Mouse (Mus musculus) heart, adult 2 months (tissue): ENCODE measurements at regions not wholly inside any gene's neighbourhood (a gene's known extent, or its start where the extent isn't known, plus 50 kb on each side); places are given as distances from the start of the nearest gene placed in this dataset.

Experiments used
- CTCF ChIP-seq: fragments of 200-600 bp; IDR thresholded peaks from 2 replicates; pipeline ENCODE4 v1.8.1; 2022; ENCODE audit warnings: antibody characterized with exemption, mild to moderate bottlenecking, moderate library complexity
- EP300 ChIP-seq: fragments of 200-500 bp; IDR thresholded peaks from 2 replicates; pipeline ENCODE4 v1.6.1; 2011; ENCODE audit warnings: low read depth, low read length, control low read depth; ENCODE audit not compliant: insufficient read depth

DNA sequence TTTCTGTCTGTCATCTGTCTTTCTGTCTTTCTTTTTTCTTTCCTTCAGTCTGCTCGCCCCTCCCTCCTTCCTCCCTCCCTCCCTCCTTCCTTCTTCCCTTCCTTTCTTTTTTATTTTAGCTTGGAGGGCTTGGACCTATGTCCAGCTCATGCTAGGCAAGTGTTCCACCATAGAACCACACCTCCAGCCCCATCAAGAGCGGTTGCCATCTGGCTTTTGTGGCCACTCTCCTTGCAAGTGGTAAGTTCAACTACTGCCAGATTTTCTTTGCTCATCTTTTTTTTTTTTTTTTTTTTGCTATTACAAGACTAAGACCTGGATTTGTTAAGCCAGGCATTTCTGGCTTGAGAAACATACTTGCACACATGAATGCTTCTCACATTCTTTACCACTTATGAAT lies 231.7 kb downstream of the Btg1 start:
- TF ChIP-seq CTCF (no peak), EP300 (no peak)
